Mouse (Mus musculus): ENCODE results near the gene Gm8108. TPM values are rescaled to one million over a fixed set of nuclear protein-coding genes. Genes with fewer than 3 reads are reported as not detected.
"Not testable (repeated sequence)": the region's sequence is repeated elsewhere in the genome, so short reads cannot be mapped to it uniquely, and the experiment has no call there.

The Gm8108 gene
- total RNA-seq (2015; ENCODE audit: low replicate concordance) (not detected in 2 replicates), total RNA-seq (2017; ENCODE audit: low replicate concordance) (not detected in 2 replicates)

DNA sequence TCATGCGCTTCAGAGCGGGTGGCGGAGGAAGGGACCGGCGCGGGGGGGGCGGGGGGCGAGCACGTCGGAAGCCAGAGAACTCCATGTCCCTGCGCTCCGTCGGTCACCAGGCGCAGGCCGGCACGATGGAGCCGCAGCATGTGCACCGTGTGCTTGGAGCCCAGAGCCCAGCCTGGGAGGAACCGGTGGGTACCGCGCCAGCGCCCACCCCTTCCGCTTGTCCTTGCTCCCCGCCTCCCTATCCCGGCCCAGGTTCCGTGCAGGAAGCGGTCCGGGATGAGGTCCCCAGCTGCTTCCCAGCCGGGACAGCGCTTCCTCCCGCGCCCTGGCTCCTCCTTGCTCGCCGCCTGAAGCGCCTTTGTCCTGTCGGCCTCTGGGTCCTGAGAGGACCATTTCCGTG is at the start of gene Gm8108:
Gene Gm8108 (plus strand): TSS at position 101 of the 400 bp plus-strand sequence.
- not testable (repeated sequence) for ATAC-seq (replicated peaks; ENCODE audit: low FRiP score, poor library complexity, severe bottlenecking)

GRCm38 (mm10) chr14:4083820-4084219 is 26.5 kb upstream of the Gm8108 start, which contains the start of gene Gm3115:
Gm3115 (plus strand) TSS chr14:4084120.
- not testable (repeated sequence) for ATAC-seq (replicated peaks; ENCODE audit: low FRiP score, poor library complexity, severe bottlenecking)

DNA sequence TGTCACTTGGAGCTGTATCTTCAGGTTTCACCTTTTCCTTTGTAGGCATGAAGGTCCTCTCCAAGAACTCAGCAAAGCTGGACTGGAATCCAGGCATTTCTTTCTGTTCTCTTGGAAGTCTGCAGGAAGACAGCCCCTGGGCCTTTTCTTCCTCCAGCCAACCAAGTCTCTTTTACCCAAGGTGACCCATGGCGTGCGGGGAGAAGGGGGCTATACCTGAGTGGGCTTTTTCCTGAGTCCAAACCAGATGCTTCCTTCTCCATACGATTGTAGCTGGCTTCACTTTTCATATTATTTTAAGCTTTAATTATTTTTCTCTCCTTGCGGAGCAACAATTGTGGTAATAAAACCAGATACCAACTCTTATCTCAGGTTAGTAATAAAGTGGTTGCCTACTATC is 31.3 kb downstream of the Gm8108 start:
- ATAC-seq (replicated peaks; ENCODE audit: low FRiP score, poor library complexity, severe bottlenecking): not testable (repeated sequence)

- ATAC-seq (replicated peaks; ENCODE audit: low FRiP score, poor library complexity, severe bottlenecking): not testable (repeated sequence)
Measured at GRCm38 (mm10) chr14:4164730-4165129, 54.4 kb downstream of the Gm8108 start, which contains the start of gene Gm3127. Gm3127 (plus strand) TSS chr14:4165030.

DNA sequence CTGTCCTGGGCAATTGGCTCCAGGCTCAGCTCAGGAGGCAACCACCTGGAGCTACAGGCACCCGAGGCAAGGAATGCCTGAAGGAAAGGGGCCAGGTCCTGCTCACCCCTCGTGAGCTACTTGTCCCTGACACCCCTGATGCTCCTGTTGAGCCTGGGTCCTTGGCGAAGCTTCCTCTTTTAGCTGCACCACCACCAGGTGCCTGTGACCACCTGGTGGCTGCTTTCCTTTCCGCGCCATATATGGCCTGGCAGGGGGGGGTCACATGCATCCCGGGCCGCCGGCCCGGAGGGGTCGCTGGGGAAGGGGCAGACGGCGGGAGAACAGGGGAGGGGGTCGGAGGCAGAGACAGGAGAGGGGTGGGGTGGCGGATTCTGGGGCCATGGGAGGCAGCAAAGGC is 71.7 kb downstream of the Gm8108 start:
- not testable (repeated sequence) for ATAC-seq (replicated peaks; ENCODE audit: low FRiP score, poor library complexity, severe bottlenecking)

Other genes starting within 250 kb of the Gm8108 start
- not detected in 2 replicates for gene Gm2916, start 226.4 kb upstream of the Gm8108 start, total RNA-seq (2015; ENCODE audit: low replicate concordance)
- gene Gm2916, start 226.4 kb upstream of the Gm8108 start, total RNA-seq (2017; ENCODE audit: low replicate concordance): not detected in 2 replicates
- not detected in 2 replicates for gene Gm3029, start 178.8 kb upstream of the Gm8108 start, total RNA-seq (2015; ENCODE audit: low replicate concordance)
- not detected in 2 replicates for gene Gm3029, start 178.8 kb upstream of the Gm8108 start, total RNA-seq (2017; ENCODE audit: low replicate concordance)
- not detected in 2 replicates for gene Gm3095, start 147.0 kb upstream of the Gm8108 start, total RNA-seq (2015; ENCODE audit: low replicate concordance)
- gene Gm3095, start 147.0 kb upstream of the Gm8108 start, total RNA-seq (2017; ENCODE audit: low replicate concordance): not detected in 2 replicates
- not detected in 2 replicates for gene Gm3099, start 112.1 kb upstream of the Gm8108 start, total RNA-seq (2015; ENCODE audit: low replicate concordance)
- gene Gm3099, start 112.1 kb upstream of the Gm8108 start, total RNA-seq (2017; ENCODE audit: low replicate concordance): not detected in 2 replicates
- not detected in 2 replicates for gene Gm5796, start 86.6 kb upstream of the Gm8108 start, total RNA-seq (2015; ENCODE audit: low replicate concordance)
- gene Gm5796, start 86.6 kb upstream of the Gm8108 start, total RNA-seq (2017; ENCODE audit: low replicate concordance): not detected in 2 replicates
- not detected in 2 replicates for gene Gm3115, start 26.4 kb upstream of the Gm8108 start, total RNA-seq (2015; ENCODE audit: low replicate concordance)
- gene Gm3115, start 26.4 kb upstream of the Gm8108 start, total RNA-seq (2017; ENCODE audit: low replicate concordance): not detected in 2 replicates
- not detected in 2 replicates for gene Gm3127, start 54.5 kb downstream of the Gm8108 start, total RNA-seq (2015; ENCODE audit: low replicate concordance)
- gene Gm3127, start 54.5 kb downstream of the Gm8108 start, total RNA-seq (2017; ENCODE audit: low replicate concordance): not detected in 2 replicates
- not detected in 2 replicates for gene Gm2974, start 72.0 kb downstream of the Gm8108 start, total RNA-seq (2015; ENCODE audit: low replicate concordance)
- not detected in 2 replicates for gene Gm2974, start 72.0 kb downstream of the Gm8108 start, total RNA-seq (2017; ENCODE audit: low replicate concordance)
- not detected in 2 replicates for gene Gm3138, start 139.1 kb downstream of the Gm8108 start, total RNA-seq (2015; ENCODE audit: low replicate concordance)
- not detected in 2 replicates for gene Gm3138, start 139.1 kb downstream of the Gm8108 start, total RNA-seq (2017; ENCODE audit: low replicate concordance)
- gene Gm3149, start 206.8 kb downstream of the Gm8108 start, total RNA-seq (2015; ENCODE audit: low replicate concordance): not detected in 2 replicates
- gene Gm3149, start 206.8 kb downstream of the Gm8108 start, total RNA-seq (2017; ENCODE audit: low replicate concordance): not detected in 2 replicates
- gene 2610042L04Rik, start 224.2 kb downstream of the Gm8108 start, total RNA-seq (2015; ENCODE audit: low replicate concordance): not detected in 2 replicates
- gene 2610042L04Rik, start 224.2 kb downstream of the Gm8108 start, total RNA-seq (2017; ENCODE audit: low replicate concordance): not detected in 2 replicates